Mouse (Mus musculus) bone marrow macrophage, adult 2 months (primary cell): ENCODE data around the gene Gm20388.

ENCODE experiments used
- CTCF ChIP-seq: IDR thresholded peaks from 2 replicates; pipeline ENCODE4 v1.5.1; 2012; ENCODE audit warnings: low read depth, mild to moderate bottlenecking, low read length, moderate library complexity
- POLR2A ChIP-seq: IDR thresholded peaks from 2 replicates; pipeline ENCODE4 v1.6.1; 2012; ENCODE audit warnings: mild to moderate bottlenecking, low read depth, low read length, borderline replicate concordance

GRCm38 (mm10) chr8:124371410-124372123, 4460.9 kb downstream of the Gm20388 start:
- no peak for TF ChIP-seq CTCF
- no peak for TF ChIP-seq POLR2A
